Mouse (Mus musculus) activated CD4-positive, CD25-positive, alpha-beta regulatory T cell (primary cell): ENCODE data around the gene Slc22a2. TPM values are rescaled to one million over a fixed set of nuclear protein-coding genes. Genes with fewer than 3 reads are reported as not detected.

Source experiments
- polyA plus RNA-seq, 2 experiments: library from polyadenylated mRNA; unstranded; fragments of 100-300 nt; shearing (Covaris generic); gene quantifications; one replicate each; pipeline ENCODE4 v1.2.1; 2017

Slc22a2 gene
- 1 to 10 TPM; 1.1 to 4.1 TPM for polyA plus RNA-seq

GRCm38 (mm10) chr17:12583991-12584390 is at the start of gene Slc22a2:
Slc22a2 (plus strand) TSS chr17:12584132.

GRCm38 (mm10) chr17:12675646-12676045 is 91.7 kb downstream of the Slc22a2 start, which contains the start of gene Slc22a1:
Slc22a1 (minus strand) TSS chr17:12675829.

Other genes with a start within 250 kb of the Slc22a2 start
- not detected for gene Plg, start 205.5 kb upstream of the Slc22a2 start, polyA plus RNA-seq
- gene Slc22a3, start 76.4 kb upstream of the Slc22a2 start, polyA plus RNA-seq: under 1 TPM in 1 of 2 experiments, not detected in 1; 0.09 TPM
- under 1 TPM; 0.08 to 0.26 TPM for gene Slc22a1, start 91.7 kb downstream of the Slc22a2 start, polyA plus RNA-seq
- gene Igf2r, start 185.5 kb downstream of the Slc22a2 start, polyA plus RNA-seq: 10 to 100 TPM; 36.0 to 37.5 TPM